Mouse (Mus musculus) stomach, postnatal 0 days (tissue): Measurements from ENCODE around the gene Slc5a3. TPM values are rescaled to one million over a fixed set of nuclear protein-coding genes. Genes with fewer than 3 reads are reported as not detected.

Experiments used
- ATAC-seq: fragments of 200-750 bp; cut with Nextera tagmentation; 2 replicates; pipeline ENCODE4 v1.8.0; 2017; ENCODE audit not compliant: low FRiP score, low TSS enrichment
- DNase-seq: peaks from one replicate; pipeline ENCODE4 v3.0.0-alpha.2; 2016; ENCODE audit warnings: low spot score
- H3K27ac ChIP-seq: fragments of 300-500 bp; sonication (generic); replicated peaks from 2 replicates; pipeline ENCODE4 v1.5.1; 2014; ENCODE audit warnings: mild to moderate bottlenecking, control low read depth
- H3K27me3 ChIP-seq: fragments of 300-500 bp; sonication (generic); 2 replicates; pipeline ENCODE4 v1.6.1; 2014; ENCODE audit warnings: low read length; ENCODE audit not compliant: control insufficient read depth, insufficient read depth
- H3K36me3 ChIP-seq: fragments of 300-500 bp; sonication (generic); 2 replicates; pipeline ENCODE4 v1.6.1; 2014; ENCODE audit warnings: low read length, mixed read lengths; ENCODE audit not compliant: control insufficient read depth, insufficient read depth
- H3K4me1 ChIP-seq: fragments of 300-500 bp; sonication (generic); replicated peaks from 2 replicates; pipeline ENCODE4 v1.6.1; 2014; ENCODE audit warnings: antibody characterized with exemption; ENCODE audit not compliant: control insufficient read depth, insufficient read depth
- H3K4me2 ChIP-seq: fragments of 300-500 bp; sonication (generic); replicated peaks from 2 replicates; pipeline ENCODE4 v1.6.1; 2014; ENCODE audit warnings: low read depth, mild to moderate bottlenecking, control low read depth, moderate library complexity
- H3K4me3 ChIP-seq: fragments of 300-500 bp; sonication (generic); 2 replicates; pipeline ENCODE4 v1.5.1; 2014; ENCODE audit warnings: low read depth, low read length, control low read depth
- H3K9ac ChIP-seq: fragments of 300-500 bp; sonication (generic); 2 replicates; pipeline ENCODE4 v1.6.1; 2014; ENCODE audit warnings: mild to moderate bottlenecking, low read length, control low read depth, mixed read lengths
- H3K9me3 ChIP-seq: fragments of 300-500 bp; sonication (generic); 2 replicates; pipeline ENCODE4 v1.6.1; 2016; ENCODE audit warnings: low read length; ENCODE audit not compliant: control insufficient read depth
- CTCF ChIP-seq: IDR thresholded peaks from 2 replicates; pipeline ENCODE4 v1.5.1; 2016; ENCODE audit warnings: antibody characterized with exemption, low read depth, mild to moderate bottlenecking, moderate library complexity
- EP300 ChIP-seq: optimal IDR thresholded peaks from 2 replicates; pipeline ENCODE3; 2016; ENCODE audit warnings: antibody characterized with exemption
- WGBS: fragments of 180-500 bp; shearing (Covaris S2); extraction: QIAGEN DNeasy Blood & Tissue Kit; methylation state at CpG from one replicate; pipeline ENCODE4 v1.1.7; 2014; 5-methylcytosine and 5-hydroxymethylcytosine counted together
- polyA plus RNA-seq: library from polyadenylated mRNA; unstranded; fragments of >200 nt; fragmentation: Nextera tagmentation; extraction: Ambion mirVana; gene quantifications from 2 replicates; pipeline ENCODE4 v1.2.1, GENCODE M21; 2015

Slc5a3 gene
- polyA plus RNA-seq, 1 experiment from 2014 or later: 1.9 TPM

DNA sequence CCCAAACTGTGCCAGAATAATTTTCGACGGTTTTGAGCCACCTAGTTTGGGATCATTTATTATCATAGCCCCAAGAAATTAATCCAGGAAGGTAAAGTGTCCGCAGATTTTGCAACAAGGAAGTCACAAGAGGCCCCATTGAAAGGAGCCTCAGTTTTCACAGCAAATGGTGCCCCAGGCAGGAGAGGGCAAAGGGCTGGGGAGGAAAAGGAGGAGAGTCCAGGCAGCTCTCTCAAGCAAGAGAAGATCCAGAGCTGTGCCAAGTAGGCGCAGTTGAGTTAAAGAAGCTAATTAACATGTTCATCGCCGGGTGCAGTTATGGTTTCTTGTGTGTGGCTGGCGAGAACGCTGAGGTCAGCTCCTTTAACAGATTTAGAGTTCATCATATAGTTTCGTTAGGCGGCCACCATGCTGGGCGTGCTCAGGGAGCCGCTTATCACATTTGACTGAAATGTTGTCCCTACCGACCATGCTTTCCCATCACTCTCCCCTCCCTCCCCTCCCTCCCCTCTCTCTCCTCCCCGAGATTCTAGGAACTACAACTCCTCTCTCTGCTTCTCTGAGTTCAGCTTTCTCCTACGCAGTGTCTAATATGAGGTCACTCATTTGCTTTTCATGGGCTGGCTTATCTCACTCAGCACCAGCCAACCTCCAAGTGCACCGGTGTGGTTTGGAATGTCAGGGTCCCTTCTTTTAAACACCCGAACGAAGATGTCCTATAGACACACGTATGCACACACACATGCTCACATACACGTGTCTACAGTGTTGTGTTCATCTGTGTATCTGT, 35.4 kb upstream of the Slc5a3 start:
- Histone ChIP-seq H3K36me3 (no peaks in the 10 kb centered on the region), H3K9ac (no peak overlapping the region), H3K4me3 (no peak overlapping the region), H3K9me3 (no peaks in the 10 kb centered on the region), H3K4me1 (no peaks in the 10 kb centered on the region), H3K27ac (no peak overlapping the region), H3K27me3 (no peaks in the 10 kb centered on the region), H3K4me2 (no peak overlapping the region)
- DNase-seq (no peak), ATAC-seq (no peak)
- TF ChIP-seq EP300 (no peak), CTCF (no peak)
- 63% methylated on average over 20 of the region's 20 CpGs for whole genome bisulfite sequencing

DNA sequence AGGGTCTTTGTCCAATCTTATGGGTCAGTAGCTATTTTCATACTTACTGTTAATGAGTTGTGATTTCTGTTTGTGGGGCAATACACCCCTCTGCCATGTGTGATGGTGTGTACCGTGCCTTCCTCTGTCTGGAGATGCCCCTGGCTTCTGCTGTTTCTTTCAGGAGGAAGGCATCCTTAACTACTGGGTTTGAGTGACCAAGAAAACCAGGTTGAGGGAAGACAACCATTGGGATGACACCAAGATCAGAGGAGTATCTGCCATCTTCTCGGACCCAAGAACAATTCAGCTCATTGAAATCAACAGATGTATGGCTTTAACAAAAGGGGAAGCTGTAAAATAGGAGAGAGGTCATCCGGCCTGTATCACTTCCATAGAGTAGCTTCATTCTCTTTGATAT, 24.8 kb upstream of the Slc5a3 start:
- Histone ChIP-seq H3K4me1 (no peaks in the 10 kb centered on the region), H3K9ac (no peak overlapping the region), H3K4me2 (no peak overlapping the region), H3K27me3 (no peaks in the 10 kb centered on the region), H3K4me3 (no peak overlapping the region), H3K9me3 (no peaks in the 10 kb centered on the region), H3K27ac (no peak overlapping the region), H3K36me3 (no peaks in the 10 kb centered on the region)
- 96% methylated on average over 3 of the region's 3 CpGs for WGBS
- TF ChIP-seq EP300 (no peak), CTCF (no peak)
- ATAC-seq (no peak), DNase-seq (no peak)

DNA sequence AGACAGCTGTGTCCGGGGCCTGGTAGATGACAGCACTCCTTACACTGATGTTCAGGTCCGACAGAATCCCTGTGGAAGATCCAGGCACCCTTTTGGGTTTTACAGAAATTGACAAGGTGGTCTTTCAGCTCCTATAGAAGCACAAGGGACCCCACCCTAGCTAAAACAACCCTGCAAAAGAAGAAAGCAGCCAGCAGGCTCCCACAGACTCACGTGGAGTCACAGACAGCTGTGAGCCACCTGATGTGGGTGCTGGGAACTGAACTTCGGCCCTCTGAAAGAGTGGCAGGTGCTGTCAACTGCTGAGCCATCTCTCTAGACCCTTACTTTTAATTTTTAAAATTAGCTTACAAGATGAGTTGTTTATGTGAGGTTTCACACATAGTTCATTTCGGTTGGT, 23.4 kb upstream of the Slc5a3 start:
- Histone ChIP-seq H3K4me1 (no peaks in the 10 kb centered on the region), H3K4me3 (no peak overlapping the region), H3K4me2 (no peak overlapping the region), H3K27ac (no peak overlapping the region), H3K36me3 (no peaks in the 10 kb centered on the region), H3K9me3 (no peaks in the 10 kb centered on the region), H3K9ac (no peak overlapping the region), H3K27me3 (no peaks in the 10 kb centered on the region)
- 73% methylated on average over 5 of the region's 5 CpGs for WGBS
- ATAC-seq (no peak), DNase-seq (no peak)
- TF ChIP-seq CTCF: no peak
- no peak for TF ChIP-seq EP300

DNA sequence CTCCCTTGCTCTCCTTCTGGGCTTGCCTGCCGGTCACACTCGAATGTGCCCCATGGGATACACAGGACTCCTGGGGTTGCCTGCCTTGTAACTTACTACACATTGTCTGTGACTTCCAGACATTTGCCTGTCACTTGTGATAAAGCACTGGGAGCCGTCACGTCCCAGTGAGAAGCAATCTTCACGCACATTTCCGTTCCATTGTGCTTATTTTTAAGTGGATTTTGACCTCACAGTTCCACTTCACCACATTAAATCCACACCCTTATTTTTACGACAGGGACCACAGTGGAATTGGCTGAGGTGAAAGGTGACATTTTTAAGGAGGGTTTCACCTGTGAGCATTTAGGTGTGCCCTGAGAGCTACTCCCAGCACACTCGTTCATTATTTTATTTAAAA, 21.4 kb upstream of the Slc5a3 start:
- WGBS: 69% methylated on average over 8 of the region's 8 CpGs
- Histone ChIP-seq H3K27me3 (no peaks in the 10 kb centered on the region), H3K4me1 (no peaks in the 10 kb centered on the region), H3K9me3 (no peaks in the 10 kb centered on the region), H3K27ac (no peak overlapping the region), H3K36me3 (no peaks in the 10 kb centered on the region), H3K9ac (no peak overlapping the region), H3K4me2 (no peak overlapping the region), H3K4me3 (no peak overlapping the region)
- DNase-seq (no peak), ATAC-seq (no peak)
- TF ChIP-seq EP300 (no peak), CTCF (no peak)

DNA sequence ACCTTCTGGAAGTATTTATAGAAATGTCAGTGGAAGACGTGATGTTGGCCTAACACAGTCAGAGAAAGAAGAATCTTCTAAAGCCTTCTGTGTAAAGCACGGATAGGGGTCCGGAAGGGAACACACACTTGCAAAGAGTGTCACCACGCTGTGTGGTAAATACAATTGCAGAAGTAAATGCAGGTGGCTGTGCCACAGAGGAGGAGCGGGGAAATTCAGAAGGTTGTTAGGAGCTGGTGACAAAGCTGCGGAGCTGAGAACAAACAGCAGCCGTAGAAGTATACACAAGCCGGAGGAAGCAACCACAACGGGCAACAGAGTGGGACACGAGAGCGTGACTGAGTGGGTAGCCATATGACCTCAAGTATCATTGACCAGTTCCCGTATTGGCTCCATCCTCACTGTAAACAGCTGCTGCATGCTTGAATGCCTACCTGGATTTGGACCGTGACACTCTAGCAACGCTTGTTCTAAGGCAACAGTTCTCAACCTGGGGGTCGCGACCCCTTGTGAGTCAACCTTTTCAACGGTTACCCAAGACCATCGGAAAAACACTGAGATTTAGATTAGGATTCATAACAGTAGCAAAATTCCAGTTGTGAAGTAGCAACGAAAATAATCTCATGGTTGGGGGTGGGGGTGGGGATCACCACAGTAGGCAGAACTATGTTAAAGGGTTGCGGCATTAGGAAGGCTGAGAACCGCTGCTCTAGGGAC, 20.1 kb upstream of the Slc5a3 start:
- H3K4me1 ChIP-seq: no peaks in the 10 kb centered on the region
- DNase-seq (no peak), ATAC-seq (no peak)
- H3K27me3 ChIP-seq: no peaks in the 10 kb centered on the region
- H3K4me2 ChIP-seq: no peak overlapping the region
- no peaks in the 10 kb centered on the region for H3K36me3 ChIP-seq
- H3K9me3 ChIP-seq: no peaks in the 10 kb centered on the region
- no peak overlapping the region for H3K27ac ChIP-seq
- no peak overlapping the region for H3K9ac ChIP-seq
- TF ChIP-seq CTCF: no peak
- TF ChIP-seq EP300: no peak
- WGBS: 74% methylated on average over 21 of the region's 21 CpGs
- H3K4me3 ChIP-seq: no peak overlapping the region

DNA sequence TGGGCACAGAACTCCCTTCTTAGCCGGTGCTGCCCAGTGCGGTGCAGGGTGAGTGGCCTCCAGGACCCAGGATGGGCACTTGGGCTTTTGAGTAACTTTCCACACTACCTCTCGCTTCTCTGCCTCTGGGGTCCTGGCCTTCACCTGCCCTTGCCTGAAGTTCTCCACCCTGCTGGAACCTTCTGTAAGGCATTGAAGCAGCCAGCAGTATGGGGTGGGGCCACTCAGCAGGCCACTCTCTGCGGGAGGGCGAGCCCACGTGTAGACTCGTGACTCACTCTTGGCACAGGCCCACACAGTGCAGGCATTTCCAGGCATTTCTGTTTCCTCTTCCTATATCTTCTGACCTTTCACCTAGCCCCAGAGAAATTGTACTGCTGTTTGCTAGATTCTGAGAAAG, 18.7 kb upstream of the Slc5a3 start:
- no peak overlapping the region for H3K4me3 ChIP-seq
- no peak overlapping the region for H3K27ac ChIP-seq
- DNase-seq: peak; percentile 88
- 62% methylated on average over 7 of the region's 7 CpGs for WGBS
- H3K4me1 ChIP-seq: no peaks in the 10 kb centered on the region
- no peaks in the 10 kb centered on the region for H3K36me3 ChIP-seq
- TF ChIP-seq EP300 (no peak), CTCF (no peak)
- ATAC-seq: peak; percentile 97
- no peak overlapping the region for H3K4me2 ChIP-seq
- no peak overlapping the region for H3K9ac ChIP-seq
- H3K27me3 ChIP-seq: no peaks in the 10 kb centered on the region
- H3K9me3 ChIP-seq: no peaks in the 10 kb centered on the region
